Mouse (Mus musculus) ovary, postnatal 14 days (tissue): Measurements from ENCODE around the gene Paqr9.

Experiments
- DNase-seq: peaks from one replicate; pipeline ENCODE4 v3.0.0; 2022; ENCODE audit warnings: low spot score

Paqr9 gene

DNA sequence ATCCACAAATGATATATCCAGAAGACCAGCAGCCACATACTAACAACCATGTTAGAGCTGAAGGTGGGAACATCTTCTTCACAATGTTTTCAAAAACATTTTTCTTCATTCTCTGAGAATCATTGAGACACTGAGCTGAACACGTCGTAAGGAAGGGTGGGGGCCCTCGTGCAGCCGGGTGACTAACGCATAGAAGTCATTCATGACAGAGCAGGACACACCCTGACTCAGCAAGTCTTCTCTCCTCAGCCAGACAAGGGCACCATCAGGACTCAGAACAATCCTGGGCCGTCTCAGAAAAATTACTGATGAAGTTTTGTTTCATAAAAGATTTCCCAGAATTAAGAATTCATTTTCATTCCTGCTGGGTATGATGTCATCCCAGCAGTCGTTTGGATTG lies 12.8 kb upstream of the Paqr9 start:
- DNase-seq: no peak

- DNase-seq: no peak
Observed at GRCm38 (mm10) chr9:95549626-95550411, 9.6 kb upstream of the Paqr9 start.

DNA sequence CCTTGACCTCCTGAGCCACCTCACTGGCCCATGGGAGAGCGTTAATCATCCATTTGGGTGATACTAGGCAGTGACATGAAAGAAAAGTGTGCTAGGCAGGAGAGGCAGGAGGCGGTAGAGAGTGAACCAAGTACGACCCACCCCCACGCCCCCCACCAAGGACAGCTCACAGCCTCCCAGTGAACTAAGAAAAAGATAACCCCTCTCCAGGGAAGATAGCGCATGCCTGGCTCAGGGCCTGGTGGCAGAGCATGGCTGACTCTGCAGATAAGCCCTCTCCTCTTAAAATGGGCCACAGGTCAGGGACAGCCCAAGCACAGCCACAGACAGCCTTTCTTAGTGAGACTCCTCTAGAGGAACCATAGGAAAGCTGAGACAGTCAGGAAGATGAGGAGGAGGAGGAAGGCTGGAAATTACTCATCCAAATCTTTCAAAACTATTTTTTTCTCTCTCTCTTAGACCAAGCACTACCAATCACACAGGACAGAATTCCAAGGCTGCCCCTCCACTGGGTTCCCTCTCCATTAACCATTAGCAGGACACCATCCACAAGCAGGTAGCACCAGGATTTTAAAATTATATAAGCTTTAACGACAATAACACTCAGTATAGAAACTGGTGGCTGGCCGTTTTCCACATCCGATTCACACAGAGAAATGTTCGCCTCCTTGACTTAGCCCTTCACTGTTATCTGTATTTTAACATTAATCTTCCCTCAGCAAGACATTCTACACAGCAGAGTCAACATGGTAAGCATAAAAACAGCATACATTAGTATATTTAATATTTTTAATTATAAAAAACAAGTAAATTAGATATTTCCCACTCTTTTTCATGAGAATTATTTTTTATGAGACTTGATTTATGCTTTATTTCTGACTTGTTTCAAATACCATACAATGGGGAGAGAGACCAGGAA lies 8.3 kb upstream of the Paqr9 start:
- no peak for DNase-seq

DNA sequence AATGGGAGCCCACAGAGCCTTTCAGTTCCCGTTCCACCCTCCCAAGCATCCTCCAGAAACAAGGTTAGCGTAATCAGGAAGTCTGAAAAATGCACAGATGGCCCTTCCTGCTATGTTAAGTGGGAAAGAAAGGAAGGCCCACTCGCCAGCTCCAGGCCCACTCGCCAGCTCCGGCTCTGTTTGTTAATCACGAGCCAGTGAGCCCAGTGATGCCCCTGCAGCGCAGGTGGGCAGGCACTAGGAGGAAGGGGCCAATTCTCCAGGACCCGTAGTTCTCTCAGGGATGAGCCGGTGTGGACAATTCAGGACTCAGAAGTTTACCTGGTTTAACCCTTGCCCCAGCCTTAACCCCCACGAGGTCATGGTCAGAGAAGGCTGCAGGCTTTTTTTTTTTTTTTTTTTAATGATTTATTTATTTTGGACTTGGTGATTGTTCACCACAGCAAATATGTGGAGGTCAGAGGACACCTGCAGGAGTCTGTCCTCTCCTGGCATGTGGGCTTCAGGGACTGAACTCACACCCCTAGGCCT lies 7.2 kb upstream of the Paqr9 start:
- DNase-seq: no peak

GRCm38 (mm10) chr9:95554231-95555221 lies 4.9 kb upstream of the Paqr9 start:
- DNase-seq: no peak

DNA sequence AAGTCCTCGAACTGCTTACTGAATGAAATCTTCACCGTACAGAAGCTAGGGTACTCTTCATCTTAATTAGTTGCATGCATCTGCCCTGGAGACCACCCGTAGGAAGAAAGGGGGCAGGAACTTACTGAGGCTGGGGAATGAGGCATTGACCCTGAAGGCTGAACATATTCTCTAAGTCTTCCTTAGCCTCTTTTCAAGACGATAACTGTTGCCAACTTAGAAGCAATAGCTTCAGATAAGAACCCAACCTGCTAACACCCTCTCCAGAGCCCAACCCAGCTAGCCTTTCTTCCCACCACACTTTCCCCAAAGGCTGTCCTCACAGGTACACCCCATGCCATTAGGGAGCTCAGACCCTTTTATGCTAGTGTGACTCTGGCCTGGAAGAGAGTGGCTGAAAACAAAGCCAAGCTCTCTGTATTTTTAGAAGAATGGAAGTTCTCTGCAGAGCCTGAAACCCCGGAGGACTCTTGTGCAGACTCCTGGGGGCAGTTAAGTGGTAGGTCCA lies 4.2 kb upstream of the Paqr9 start:
- no peak for DNase-seq

- no peak for DNase-seq
Observed at GRCm38 (mm10) chr9:95556067-95556512, 3.4 kb upstream of the Paqr9 start.

DNA sequence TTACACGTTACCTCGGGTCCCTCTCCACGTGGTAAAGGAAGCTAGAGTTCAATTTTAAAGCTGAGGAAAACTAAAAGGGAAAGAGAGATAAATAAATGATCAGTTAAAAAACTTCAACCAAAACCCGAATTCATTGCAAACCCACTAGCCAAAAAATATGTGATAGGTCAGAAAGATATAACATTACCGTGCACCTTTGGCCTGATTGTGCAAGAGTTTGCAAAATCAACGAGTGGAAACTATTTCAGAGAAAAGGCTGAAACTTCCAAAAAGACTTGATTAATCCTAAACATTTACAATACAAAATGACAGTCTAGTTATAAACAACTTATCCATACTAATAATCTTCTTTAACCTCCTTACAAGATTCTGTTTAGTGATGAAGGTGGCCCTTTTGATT lies 1.7 kb upstream of the Paqr9 start:
- DNase-seq: no peak

- DNase-seq: no peak
Observed at GRCm38 (mm10) chr9:95558726-95559058, 765 bp upstream of the Paqr9 start.

- DNase-seq: no peak
Observed at GRCm38 (mm10) chr9:95559936-95560735, 679 bp downstream of the Paqr9 start.

GRCm38 (mm10) chr9:95564047-95564446 lies 4.6 kb downstream of the Paqr9 start:
- no peak for DNase-seq

DNA sequence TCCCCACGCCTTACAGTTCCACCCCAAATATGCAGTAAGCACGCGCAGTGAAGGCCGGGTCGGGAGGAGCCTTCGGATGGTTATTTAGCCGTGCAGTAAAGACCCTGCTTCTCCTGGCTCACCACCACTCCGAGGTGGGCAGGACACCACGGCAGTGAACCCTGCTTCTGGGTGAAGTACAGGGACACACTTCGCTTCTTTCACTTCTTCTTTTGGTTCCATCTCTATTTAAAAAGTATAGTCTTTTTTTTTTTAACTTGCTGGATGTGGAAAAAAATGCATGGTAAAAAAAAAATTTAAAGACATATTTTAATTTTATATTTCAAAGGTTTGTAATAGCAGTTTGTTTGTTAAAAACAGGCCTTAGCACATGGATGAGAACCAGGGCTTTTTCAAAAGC lies 6.9 kb downstream of the Paqr9 start:
- no peak for DNase-seq

DNA sequence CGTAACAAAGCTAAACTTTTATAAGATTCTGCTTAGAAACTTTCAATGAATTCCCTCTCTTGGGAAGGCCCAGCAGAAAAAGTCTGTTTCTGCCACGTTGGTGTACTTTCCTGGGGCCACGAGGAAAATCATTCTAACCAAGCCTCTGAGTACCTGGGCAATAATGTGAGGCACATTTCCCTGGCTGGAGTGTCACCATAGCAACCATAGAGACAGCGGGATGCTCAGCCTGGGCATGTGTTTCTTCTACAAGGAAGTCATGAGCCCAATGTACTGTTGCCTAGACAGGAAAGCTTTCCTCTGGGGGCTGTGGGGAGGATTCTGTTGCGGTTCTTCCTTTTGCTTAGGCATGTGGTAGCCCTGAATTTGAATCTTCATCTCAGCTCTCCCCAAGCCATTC lies 7.5 kb downstream of the Paqr9 start:
- no peak for DNase-seq

DNA sequence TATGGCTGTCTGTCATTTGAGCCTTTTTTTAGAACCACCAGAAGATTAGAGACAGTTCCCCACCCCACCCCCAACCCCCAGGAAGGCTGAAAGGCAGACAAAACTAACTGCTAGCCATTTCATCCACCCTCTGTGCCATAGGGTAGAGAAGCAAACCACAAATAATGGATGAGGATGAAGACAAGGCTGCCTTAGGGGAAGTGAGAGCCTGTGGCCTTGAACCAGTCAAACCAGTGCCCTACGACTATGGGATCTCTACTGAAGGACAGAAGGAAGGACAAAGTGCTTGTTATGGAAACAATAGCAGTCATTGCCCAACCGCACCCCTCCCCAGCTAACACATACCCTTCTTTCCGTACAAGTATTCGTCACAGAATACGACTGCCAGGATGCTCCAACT lies 9.8 kb downstream of the Paqr9 start:
- no peak for DNase-seq

DNA sequence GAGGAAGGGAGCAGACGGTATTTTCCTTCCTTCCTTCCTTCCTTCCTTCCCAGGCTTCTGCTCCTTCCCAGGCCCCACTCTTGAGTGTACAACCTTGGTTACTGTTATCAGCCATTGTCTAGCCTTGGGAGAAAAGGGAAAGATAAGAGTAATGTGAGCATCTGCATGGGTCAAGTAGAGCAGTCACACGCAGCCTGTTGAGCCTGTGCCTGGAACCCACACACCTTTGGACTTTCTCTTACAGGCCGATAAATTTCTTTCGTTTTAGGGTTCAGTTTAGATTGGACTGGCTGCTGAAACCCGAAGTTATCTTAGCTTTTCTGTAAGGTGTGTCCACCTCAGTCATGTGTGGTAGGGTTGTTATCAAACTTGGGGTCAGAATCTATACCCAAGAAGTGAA lies 10.5 kb downstream of the Paqr9 start:
- DNase-seq: no peak

GRCm38 (mm10) chr9:95570604-95571003 lies 11.1 kb downstream of the Paqr9 start:
- DNase-seq: no peak

GRCm38 (mm10) chr9:95571494-95571893 lies 12.0 kb downstream of the Paqr9 start:
- no peak for DNase-seq

GRCm38 (mm10) chr9:95572558-95572957 lies 13.1 kb downstream of the Paqr9 start:
- DNase-seq: no peak

DNA sequence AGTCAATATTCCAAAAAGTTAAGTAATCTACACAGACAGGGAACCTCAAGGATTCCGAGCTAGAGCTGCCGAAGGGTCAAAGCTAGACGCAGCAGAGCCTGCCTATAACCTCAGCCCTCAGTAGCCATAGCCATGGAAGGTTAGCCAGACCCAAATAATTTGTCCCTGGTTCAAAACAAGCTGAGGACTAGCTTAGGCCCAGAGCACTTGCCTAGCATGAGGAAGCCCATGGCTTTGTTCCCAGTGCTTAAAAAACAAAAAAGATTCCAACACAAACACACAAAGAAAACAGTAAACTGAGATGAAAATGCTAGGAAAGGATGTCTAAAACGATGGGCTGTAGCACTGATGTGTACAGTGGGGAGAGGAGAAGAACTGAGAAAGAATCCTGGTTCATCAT lies 14.7 kb downstream of the Paqr9 start:
- DNase-seq: no peak

- DNase-seq: no peak
Observed at GRCm38 (mm10) chr9:95577502-95577901, 18.0 kb downstream of the Paqr9 start.
